Mouse (Mus musculus): ENCODE data around the gene Tspan3.

Tspan3 gene

DNA sequence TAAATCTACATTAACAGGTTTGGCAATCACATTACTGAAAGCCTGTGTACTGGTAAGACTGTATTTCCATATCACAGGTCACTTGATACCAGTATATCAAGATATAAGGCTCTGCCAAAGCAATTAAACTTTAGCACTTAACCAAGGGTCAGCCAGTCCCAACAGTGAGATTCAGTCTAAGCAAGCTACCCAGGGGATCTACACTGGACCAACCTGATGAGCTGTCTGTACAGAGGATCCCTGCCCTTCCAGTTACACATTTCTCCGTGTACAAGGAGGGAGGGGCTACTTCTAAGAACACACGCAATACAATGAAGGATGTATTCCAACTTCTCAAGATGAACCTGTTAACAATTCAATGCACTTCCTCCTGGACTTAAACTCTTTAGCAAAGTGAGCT lies 7.2 kb downstream of the Tspan3 start:
- no peak for DNase-seq (ENCODE audit: low spot score)

DNA sequence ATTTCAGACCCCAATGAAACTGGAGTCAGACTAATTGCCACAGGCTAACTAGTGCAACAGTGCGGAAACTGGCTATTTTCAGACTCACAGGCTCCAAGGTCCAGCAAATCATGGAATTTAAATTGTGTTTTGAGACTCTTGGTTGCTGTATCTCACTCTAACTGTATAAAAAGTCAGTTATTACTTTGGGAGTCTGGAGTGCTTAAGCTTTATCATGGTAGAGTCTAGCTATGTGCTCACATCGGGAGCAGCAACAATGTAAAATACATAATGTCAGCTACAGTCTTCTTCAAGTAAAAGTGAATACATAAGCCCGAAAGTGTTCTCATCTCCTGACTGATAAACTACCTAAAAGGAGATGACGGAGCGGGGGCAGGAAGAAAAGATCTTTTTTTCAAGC lies 10.7 kb downstream of the Tspan3 start:
- no peak for DNase-seq (ENCODE audit: low spot score)

DNA sequence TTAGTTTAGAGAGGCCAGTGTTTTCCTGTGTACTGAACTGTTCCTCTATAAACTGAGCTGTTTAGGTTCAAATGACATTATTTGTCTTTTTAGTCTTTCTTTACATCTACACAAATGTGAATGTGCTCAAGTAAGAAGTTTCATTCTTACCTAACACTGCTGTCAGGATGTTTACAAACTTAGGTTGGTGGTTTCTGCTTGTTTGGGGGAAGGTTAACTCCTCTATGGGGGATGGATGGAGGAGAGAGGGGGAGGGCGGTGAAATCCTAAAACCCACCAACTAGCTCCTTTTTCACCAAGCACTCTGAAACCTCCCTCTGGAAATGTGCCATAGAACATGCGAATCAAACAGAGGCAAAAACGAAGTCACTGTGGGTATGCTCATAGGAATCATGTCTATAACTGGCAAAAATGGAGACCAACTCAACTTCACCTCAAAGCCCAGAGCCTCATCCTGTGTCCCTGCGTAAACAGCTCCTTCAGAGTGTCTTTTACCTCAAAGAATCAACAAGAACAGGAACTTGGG lies 12.7 kb downstream of the Tspan3 start:
- DNase-seq (ENCODE audit: low spot score): no peak

DNA sequence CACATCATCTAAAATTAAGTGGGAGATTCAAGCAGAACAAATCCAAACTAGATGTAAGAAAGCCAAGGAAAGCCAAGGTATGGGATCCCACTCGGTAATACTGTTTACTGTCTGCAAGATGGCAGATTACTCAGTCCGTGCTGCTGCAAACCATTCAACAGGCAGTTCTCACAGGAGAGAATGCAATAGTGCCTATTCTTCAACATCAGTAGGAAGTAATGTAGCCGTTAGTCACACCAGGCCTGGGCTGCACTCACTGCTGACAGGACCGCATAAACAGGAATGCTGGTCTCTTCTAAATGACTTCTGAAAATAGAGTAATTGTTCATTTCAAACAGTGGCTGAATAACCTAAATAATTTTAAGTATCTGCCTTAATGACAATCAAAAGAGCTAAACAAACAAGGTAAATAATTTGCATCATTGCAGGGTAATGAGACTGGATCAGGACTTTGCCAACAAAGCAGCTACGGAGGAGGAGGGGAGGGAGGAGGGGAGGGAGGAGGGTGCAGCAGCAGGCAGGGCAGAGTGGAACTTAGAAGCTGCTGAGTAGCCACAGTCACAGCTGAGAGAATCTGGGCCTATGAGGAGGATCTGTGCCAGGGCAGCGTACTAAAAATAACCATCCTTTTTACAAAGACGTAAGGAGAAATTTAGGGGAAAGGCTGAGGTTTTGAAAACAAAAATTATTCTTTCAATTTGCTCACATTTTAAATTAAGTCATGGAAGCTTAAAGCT lies 13.4 kb downstream of the Tspan3 start:
- no peak for DNase-seq (ENCODE audit: low spot score)

- DNase-seq (ENCODE audit: low spot score): no peak
Measured at GRCm38 (mm10) chr9:56146326-56146923, 18.9 kb downstream of the Tspan3 start.

GRCm38 (mm10) chr9:56144366-56145003 lies 20.8 kb downstream of the Tspan3 start:
- no peak for DNase-seq (ENCODE audit: low spot score)

DNA sequence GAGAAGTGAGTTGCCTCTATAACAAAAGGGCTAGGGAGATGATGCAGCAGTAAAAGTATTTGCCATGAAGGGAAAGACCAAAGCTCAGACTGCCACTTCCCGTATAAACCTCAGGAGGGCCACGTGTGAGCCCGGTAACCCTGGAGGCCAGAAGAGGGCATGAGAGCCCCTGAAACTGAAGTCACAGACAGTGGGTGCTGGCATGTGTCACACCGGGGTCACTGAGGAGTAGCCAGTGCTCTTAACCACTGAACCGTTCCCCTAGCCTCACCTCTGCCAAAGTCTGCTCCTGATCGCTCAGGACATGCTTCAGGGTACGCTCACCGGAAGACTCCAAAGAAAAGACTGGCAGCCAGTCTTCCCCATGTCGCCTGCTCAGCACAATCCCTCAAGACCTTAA lies 23.5 kb downstream of the Tspan3 start:
- no peak for DNase-seq (ENCODE audit: low spot score)

- DNase-seq (ENCODE audit: low spot score): no peak
Measured at GRCm38 (mm10) chr9:56135590-56136197, 29.6 kb downstream of the Tspan3 start.

- no peak for DNase-seq (ENCODE audit: low spot score)
Measured at GRCm38 (mm10) chr9:56134614-56135013, 30.7 kb downstream of the Tspan3 start.

- no peak for DNase-seq (ENCODE audit: low spot score)
Measured at GRCm38 (mm10) chr9:56133970-56134369, 31.3 kb downstream of the Tspan3 start.

DNA sequence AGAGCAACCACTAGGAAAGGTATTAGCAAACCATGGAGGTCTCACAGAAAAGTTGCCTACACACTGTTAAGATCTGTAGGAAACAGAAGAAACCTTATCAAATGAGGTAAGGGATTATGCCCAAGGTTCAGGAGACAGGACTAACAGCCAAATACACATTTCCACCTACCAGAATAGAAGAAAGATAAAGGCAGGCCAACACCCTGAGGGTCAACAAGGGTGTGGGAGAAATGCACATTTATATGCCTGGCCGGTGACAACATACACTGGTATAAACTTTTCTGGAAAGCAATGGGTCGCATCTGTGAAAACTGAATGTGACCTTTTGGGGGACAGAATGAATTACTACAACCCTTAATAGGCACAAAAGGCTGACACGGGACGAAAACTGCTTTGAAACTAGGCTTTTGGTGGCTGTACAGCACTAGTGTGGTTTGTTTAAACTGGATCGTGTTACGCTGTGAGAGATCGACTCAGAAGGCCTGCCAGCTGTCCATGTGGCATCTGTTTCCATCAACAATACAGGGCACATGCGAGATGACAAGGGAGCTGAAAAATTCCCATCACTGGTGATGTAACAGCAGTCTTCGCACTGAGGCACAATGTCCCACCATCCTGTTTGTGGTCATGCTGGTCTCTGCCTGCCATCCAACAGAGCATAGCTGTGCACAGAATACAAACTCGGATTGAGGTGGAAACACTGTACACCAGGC lies 33.3 kb downstream of the Tspan3 start:
- DNase-seq (ENCODE audit: low spot score): no peak

- no peak for DNase-seq (ENCODE audit: low spot score)
Measured at GRCm38 (mm10) chr9:56130536-56130935, 34.7 kb downstream of the Tspan3 start.

DNA sequence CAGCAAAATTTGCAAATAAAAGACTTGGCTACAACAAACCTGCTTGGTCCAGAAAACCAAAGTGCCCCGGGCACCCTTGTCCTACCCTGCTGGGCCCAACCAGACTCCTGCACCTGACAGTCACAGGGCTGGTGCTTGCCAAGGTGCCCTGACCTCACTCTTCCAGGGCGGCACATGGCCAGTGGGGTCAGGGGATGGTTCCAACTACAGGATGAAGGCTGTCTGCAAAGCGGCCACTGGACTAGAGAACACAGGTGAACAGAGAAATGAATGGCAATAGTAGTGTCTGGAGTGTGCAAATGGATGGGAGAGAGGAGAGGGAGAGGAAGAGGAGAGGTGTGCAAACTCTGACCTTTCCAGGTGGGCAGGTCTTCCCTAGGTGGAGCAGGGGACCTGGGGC lies 35.3 kb downstream of the Tspan3 start:
- no peak for DNase-seq (ENCODE audit: low spot score)

DNA sequence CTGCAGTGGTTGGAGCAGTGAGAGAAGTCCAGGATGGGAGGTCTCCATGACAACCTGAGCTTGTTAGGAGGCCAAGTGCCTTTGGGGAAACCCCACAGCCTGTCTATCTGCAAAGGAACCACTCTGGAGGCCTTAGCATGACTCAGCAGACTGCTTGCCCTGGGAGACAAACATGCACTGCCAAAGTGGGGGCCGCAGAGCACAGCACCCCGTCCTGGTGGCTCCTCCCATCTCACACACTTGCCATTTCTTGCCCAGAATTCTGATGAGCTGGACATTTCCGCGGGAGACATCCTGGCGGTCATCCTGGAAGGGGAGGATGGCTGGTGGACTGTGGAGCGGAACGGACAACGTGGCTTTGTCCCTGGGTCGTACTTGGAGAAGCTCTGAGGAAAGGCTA lies 36.9 kb downstream of the Tspan3 start:
- no peak for DNase-seq (ENCODE audit: low spot score)

DNA sequence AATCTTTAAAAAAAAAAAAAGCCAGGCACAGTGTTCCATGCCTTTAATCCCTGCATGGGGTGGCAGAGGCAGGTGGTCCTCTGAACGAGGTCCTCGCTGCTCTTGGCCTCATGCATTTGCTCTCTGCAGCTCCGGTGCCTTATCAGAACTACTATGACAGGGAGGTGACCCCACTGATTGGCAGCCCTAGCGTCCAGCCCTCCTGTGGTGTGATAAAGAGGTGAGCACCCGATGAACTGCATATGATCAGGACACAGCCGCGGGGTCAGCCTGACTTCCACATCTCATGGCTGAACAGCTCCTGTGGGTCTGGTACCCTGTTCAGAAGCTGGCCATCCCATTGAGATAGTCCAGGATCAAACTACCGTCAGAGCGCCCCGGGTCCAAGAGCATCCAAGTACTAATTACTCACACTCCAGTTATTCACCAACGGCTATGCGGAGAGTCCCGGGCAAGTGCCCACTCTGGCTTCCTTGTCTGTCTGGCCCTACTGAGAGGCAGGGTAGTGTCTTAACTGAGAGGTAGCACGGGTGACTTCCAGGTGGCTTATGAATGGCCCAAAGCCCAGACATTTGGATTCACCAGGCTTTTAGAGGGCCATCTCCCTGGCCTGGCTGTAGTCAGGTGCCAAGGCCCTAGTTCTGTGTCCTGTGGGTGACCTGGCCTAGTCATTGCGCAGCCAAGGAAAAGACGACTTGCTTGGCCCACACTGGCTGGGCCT lies 38.7 kb downstream of the Tspan3 start:
- no peak for DNase-seq (ENCODE audit: low spot score)

- DNase-seq (ENCODE audit: low spot score): no peak
Measured at GRCm38 (mm10) chr9:56124561-56124960, 40.7 kb downstream of the Tspan3 start.

DNA sequence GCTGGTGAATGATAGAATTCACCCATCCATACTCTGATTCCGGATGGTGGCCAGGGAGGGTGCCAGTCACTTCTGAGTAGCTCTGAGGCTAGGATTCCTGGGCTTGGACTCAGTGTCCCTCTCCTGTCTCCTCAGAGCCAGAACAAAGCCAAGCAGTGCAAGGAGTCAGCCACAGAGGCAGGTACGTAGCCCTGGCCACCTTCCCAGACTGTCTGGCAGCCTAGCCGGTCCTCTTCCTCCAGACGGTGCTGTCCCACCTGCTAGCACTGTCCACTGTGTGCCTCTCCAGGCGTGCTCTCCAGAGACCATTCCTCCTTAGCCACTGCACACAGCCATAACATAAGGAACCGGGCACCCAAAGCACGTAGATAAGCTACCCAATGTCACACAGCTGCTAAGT lies 41.7 kb downstream of the Tspan3 start:
- no peak for DNase-seq (ENCODE audit: low spot score)

DNA sequence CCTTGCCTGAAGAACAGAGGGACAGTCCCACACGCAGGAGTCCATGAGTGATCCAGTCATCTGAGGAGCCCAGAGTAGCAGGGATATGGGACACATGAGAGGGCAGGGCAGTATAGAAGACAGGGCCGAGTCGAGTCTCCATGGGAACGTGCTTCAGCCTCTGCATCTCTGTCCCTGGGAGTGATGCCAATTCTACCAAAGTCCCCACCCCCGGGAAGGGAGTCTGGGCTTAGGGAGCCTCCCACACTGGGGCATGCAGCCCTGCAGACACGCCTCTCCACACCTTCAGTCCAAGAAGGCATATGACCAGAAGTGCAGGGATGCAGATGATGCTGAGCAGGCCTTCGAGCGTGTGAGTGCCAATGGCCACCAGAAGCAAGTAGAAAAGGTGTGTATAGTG lies 42.3 kb downstream of the Tspan3 start:
- peak; percentile 15 for DNase-seq (ENCODE audit: low spot score)

- peak; percentile 22 for DNase-seq (ENCODE audit: low spot score)
Measured at GRCm38 (mm10) chr9:56121097-56121496, 44.2 kb downstream of the Tspan3 start.

GRCm38 (mm10) chr9:56119651-56120050 lies 45.6 kb downstream of the Tspan3 start:
- DNase-seq (ENCODE audit: low spot score): no peak

DNA sequence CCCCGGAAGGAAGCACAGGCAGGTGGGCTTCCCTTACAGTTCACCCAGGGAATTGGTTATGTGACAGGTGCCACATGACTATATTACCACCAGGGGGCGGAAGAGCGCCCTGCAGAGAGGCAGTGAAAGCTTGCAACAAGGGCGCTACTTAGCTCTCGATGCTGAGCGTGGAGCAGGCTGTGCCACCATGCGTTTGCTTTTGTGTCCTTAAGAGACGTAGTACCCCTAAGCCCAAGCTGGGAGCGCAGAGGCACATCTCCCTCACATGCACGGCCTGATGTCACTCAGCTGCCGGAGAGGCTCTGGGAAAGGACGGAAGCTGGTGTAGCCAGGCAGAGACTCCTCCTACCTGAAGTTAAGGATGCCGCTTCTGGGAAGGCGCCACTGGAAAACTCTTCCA lies 46.7 kb downstream of the Tspan3 start:
- DNase-seq (ENCODE audit: low spot score): peak; percentile 47

DNA sequence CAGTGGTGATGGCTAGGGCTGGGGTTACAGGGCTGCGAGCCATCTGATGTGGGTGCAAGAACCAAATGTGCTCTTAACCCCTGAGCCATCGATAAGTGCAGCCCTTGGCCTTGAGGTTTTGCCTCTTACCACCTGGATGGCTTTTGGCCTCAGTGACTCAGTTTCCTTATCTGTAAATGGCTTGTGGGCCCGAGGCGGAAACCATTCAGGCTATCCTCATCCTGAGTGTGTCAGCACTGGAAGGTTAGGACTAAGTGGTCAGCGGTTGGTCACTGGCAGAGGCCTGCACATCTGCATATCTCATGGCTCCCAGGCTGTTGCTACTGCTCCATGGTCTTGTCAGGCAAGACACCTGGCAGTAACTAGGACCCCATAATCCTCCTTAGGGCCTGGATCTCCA lies 47.2 kb downstream of the Tspan3 start:
- DNase-seq (ENCODE audit: low spot score): no peak

Measured in ovary, postnatal 14 days (tissue).